Mouse (Mus musculus) ovary, postnatal 10 days (tissue): ENCODE results near the gene Zswim4.

Source experiments
- DNase-seq: peaks from one replicate; pipeline ENCODE4 v3.0.0; 2022; ENCODE audit warnings: low spot score

Zswim4 gene

DNA sequence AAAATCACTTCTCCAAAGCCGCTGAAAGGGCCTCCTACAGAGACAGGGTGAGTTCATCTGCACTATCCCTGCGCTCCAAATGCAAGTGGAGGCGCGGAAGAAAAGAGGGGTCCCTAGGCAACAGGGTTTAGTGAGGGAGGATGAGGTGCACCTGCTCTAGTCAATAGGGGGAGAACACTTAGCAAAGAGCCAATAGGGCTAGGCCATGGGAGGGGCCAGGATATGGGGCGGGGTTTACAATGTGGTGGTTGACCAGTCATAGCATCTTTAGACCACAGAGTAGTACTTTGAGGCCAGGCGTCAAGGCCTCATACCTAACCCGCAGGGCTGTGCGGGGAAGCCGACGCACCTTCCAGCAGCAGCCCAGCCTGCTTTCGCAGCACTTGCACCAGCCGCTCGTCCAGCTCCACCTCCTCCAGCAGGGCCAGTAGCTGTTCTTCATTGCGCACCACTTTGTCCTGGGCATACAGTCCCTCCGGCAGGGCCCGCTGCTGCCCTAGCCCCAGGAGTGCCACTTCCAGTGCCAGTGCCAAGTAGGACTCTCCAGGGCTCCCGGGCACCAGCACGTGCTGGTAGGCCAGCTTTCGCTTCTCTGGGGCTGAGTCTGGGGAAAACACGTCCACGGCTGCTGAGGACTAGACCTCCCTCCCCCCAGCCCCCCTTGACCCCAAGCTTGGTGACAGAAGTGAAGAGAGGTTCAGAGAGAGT is 13.4 kb downstream of the Zswim4 start:
- no peak for DNase-seq

DNA sequence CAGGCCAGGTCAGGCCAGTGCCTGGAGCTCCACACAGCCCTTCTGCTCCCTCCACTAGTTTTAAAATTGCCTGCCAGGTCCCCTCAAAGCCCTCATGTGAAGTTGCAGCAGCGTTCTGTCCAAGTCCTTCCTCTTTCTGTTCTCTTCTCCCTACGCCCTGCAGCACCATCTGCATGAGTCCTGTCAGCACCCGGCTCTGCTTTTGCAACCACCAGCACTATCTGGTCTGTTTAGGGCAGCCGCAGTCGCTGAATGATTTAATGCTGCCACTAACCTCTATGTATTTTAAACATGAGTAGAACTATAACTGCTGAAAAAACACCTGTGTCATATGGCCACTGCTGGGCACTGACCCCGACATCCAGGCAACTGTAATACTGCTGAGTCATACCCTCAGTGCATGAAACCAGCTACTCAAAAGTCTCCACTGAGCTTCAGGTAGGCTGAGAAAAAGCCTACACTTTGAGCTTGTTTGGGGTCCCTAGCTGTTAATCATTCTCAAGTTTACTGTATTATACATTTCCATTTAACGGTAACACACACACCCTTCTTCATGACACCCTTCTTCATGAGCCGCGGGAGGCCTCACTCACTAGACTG is 14.2 kb downstream of the Zswim4 start:
- no peak for DNase-seq

DNA sequence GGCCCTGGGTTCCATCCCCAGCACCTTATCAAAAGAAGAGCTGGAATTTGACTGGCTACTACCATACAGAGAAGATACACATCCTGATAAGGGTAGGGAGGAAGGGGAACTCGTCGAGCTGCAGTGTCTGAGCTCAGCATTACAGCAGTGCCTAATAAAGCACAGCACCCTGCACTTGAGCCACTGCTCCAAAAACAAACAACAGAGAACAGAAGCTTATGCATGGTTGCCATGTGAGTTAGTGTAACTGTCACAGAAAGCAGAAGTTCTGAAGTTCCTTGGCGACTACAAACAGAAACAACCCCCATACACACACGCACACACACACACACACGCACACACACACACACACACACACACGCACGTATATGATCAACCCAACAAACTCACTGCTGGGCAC is 16.8 kb downstream of the Zswim4 start:
- DNase-seq: no peak

DNA sequence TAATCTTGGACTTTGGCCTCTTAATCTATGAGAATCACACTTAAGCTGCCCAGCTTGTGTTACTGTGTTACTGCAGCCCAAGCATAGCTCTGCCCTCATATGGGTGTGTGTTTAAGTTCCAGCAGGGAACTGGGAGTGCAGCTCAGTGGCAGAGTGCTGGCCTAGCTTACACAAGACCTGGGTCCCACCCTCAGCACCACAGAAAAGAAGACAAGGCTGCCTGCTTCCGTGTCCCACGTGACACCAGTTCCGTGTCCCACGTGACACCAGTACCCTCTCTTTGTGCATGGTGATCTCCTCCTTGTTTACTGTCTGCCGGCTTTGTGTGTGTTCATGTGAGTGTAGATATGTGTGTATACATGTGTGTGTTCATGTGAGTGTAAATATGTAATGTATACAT is 18.7 kb downstream of the Zswim4 start:
- no peak for DNase-seq

DNA sequence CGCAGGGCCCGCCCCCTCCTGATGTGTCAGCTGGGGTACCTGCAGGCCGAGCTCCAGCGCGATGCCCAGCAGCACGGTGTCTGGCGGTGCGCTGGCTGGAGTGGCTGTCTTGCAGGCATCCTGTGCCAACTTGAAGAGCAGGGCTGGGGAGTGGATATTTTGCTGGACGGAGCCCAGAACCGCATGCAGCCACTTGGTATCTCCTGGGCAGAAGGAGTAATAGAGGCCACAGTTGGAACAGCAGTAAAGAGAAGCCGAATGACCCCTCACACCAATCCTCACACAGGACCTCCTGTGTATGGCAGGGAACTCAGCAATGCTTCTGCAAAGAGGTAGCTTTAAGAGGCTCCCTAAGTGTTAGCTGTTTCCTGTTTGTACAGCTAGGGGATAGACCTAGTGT is 19.6 kb downstream of the Zswim4 start:
- DNase-seq: no peak

DNA sequence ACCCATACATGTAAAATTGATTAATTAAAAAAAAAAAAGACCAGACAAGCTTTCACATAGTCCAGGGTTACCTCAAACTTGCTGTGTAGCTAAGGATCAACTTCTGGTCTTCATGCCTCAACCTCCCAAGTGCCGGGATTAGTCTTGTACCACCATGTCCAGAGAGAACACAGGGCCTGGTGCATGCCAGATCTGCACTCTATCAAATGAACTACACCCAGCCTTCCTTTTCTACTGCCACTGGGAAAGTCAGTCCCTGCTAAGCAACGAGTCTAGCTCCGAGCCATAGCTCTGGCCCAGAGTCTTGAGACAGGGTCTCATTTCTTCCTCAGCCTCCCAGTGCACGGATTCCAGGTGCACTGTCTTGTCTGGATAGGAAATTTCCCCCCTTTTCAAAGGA is 23.6 kb downstream of the Zswim4 start:
- DNase-seq: no peak

DNA sequence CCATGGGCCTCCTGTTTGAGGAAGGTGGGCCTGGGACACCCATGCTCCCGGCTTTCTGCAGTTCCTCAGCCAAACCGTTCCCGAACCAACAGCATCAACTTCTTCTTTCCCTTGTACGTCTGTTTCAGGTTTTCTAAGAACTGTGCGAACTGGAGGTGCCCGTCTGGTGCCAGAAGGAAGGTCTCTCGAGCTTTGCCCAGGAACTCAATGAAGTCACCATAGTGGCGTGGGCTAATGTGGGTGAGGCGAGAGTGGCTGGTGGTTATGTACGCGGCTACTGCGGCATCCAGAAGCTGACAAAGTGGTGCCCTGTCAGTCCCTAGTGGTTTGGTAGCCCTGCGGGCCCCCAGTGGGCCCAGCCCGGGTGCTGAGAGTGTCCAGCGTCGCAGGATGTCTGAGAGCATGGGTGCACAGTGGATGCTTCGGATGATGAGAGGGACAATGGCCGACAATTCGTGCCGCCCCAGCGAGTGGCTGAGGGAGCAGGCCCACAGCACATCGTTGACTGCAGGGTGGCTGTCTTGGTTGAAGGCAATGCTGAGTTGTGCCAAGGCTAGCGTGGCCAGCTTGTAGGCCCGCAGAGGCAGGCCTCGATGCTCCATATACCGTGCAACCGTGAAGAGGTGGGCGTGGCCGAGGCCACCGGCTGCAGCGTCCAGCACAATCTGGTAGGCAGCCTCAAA is 24.8 kb downstream of the Zswim4 start:
- DNase-seq: no peak

DNA sequence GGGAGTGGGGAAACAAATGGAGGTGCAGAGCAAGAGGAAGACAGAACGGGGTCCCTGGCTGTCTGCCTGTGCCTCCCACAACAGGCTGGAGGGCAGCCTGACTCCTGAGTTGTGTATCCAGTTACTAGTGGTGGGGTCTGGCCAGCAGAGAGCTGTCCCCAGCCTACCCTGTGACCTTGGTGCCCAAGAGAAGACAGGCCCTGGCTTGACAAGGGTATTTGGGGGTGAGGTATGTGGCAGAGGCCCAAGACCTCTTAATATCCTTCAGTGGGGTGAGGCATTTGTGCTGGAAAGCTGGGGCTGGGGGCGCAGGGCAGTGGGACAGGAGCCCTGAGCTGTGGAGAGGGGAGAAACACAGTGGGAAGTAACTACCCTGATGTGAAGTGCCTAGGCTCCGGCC is 25.7 kb downstream of the Zswim4 start:
- no peak for DNase-seq

DNA sequence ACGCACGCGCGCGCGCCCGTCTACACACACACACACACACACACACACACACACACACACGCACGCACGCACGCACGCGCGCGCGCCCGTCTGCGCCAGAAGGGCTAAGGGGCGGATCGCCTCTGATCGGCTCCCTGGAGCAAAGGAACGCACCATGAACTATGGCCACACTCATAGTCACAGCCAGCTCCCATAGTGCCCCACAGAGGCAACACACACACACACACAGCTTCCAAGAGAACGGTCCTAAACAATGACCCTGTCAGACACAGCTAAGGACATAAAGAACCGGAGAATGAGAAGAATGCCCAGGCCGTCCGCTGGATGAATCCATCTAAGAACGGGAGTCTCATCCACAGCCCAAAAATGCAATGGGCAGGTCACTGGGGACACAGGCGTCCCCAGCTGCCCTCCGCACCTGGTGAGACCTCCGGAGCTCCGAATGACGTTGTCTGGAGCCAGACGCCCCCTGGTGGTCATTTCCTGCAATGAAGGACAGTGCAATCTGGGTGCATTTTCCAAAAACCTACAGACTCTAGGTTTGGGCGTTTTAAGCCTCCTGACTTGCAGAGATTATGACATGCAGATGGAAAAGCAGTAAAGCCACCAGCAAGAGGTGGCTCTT is 26.6 kb downstream of the Zswim4 start:
- DNase-seq: peak; percentile 75

DNA sequence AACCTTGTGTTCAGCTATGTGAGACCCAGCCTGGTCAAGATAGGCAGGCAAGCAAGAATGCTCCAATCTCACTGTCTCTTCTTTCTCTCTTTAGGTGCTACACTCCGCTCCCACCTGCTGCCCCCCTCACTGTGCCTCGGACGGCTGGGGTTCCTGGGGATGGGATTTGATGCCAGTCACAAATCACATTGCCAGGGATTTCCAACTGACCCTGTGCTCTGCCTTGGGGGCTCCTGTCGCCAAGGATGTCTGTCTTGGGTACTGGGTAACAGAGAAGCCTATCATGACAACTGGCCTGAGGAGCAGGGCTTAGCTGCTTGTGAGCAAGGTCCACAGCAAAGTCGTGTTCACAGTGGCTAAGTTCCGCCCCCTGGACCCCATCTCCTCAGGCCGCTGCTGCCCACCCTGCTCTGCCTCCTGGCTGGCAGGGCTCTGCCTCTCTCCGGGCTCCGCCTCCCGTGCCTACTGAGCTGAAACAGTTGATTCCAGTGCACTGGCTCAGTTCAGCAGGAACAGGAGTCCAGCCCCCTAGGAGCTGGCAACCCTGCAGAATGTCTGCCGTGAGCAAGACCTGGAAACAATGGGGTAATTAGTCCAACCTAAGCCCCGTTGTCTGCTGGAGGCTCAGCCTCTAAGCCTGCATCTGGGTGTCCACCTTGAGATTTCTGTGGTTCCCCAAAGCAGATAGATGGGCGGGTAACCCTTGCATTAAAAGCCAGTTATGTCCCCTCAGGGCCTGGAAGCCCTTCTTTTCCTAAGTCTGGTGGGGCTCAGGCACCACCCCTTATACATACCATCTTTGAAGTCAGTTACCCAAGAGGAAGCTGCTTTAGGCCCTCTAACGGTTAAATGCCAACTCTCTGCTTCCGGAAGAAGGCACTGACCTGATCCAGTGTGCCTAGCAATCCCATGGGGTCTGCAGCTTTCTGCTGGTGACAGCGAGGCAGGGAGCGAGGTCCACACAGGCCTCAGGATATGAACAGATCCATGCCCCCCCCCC is 28.2 kb downstream of the Zswim4 start:
- DNase-seq: no peak

DNA sequence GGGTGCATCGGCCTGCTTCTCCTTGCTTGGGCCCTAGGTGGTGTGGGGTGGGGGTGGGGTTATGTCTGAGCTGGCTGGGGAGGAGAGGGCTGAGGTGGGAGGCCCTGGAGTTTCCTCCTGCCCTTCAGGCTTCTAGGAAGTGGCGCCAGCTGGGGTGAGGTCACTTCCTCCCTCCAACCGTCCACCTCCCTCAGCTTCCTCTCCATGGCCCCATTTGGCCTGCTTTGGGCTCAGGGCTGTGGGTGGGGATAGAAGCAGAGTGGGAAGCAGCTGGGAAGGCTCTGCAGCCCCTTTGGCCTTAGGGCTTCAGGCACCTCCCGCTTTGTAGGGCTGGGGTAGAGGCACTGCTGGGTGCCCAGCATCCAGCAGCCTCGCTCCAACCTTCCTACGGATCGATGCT is 29.0 kb downstream of the Zswim4 start:
- no peak for DNase-seq

DNA sequence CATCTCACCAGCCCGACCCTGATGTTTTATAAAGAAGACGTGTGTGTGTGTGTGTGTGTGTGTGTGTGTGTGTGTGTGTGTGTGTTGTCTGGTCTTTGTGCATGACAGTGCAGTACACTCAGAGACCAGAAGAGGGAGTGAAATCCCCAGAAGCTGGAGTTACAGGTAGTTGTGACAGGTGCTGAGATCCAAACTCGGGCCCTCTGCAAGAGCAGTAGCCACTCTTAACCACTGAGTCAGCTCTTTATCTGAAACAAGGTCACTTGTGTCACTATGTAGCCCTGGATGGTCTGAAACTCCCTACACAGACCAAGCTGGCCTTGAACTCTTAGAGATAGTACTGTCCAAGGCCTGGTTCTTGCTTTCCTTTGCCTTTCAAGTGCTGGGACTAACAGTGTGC is 30.2 kb downstream of the Zswim4 start:
- no peak for DNase-seq

DNA sequence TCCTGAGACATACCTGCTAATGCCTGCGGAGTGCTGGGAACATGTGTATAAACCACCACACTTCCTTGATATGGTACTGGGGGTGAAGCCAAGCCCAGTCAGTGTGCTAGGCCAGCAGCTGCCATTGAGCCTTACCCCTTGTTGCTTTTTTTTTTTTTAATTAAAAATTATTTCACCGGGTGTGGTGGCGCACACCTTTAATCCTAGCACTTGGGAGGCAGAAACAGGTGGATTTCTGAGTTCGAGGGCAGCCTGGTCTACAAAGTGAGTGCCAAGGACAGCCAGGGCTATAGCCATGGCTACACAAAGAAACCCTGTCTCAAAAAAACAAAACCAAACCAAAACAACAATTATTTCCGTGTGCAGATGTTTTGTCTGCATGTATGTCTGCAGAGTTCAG is 31.8 kb downstream of the Zswim4 start:
- DNase-seq: no peak

DNA sequence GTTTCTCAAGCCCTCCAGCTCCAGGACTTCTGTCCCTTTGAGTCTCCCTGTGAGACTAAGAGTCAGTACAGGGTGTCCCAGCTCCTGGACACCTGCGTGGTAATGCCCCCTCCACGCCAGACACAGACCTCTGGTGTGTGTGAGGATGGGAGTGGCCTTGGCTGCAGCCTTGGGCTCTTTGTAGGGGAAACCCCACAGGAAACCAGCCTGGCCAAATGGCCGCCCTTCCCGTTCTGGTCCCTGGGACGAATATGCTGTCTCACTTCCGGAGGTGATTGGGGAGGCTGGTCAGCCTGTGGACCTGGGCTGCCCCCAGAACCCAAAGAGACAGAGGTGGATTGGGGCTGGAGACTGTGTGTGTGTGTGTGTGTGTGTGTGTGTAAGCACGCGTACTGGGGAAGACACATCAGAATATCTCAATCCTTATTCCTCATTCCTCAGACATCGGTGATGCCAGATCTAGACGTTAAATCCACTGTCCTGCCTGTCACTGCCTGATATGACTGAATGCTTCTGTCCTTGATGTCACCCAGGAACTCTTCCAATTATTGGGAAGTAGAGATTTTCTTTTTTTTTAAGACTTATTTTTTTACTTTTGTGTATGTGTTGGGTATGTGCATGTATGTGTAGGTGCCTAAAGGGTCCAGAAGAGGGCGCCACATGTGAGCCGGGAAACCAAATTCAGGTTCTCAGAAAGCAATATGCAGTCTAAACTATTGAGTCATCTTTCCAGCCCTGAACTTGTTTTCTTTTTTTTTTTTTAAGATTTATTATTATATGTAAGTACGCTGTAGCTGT is 32.7 kb downstream of the Zswim4 start:
- no peak for DNase-seq

DNA sequence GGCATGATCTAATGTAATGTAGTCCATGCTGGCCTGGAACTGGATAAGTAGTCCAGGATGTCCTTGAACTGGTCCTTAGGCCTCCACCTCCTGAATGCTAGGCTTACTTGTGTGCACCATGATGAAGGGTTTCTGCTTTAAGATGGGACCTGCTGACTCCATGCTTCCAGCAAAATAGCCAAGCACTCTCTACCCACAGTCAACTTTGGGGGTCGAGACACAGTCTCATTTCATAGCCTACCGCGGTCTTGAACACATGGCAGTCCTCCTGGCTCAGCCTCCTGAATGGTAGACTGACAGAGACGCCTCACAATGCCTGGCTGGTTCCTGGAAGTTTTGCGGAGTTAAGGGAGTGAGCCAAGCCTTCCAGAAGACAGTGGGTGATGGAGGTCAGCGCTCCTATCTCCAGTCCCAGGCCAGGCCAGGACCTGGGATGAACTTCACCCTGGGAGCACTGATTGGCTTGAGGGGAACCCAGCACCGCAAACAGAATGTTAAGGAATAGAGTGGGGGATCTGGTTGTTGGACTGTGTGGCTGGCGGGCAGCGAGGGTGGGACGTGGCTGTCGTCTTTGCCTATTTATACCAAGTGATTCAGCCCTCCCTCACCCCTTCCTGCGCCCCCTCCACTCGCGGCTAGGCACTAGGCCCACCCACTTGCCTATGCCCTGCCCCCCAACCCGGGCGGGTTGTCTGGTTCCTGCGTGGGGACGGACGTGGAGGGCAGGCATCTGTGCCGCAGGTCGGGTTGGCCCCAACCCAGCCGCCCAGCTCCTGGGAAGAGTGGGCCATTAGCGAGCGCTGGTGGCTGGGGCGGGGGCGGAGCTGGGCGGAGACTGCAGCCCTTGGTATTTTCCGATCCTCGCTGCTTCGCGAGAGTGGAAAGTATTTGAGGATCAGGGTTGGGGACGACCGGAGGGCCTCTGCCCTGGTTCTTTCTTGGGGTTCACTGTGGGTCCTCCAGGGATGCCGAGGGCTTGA is 33.6 kb downstream of the Zswim4 start:
- no peak for DNase-seq

DNA sequence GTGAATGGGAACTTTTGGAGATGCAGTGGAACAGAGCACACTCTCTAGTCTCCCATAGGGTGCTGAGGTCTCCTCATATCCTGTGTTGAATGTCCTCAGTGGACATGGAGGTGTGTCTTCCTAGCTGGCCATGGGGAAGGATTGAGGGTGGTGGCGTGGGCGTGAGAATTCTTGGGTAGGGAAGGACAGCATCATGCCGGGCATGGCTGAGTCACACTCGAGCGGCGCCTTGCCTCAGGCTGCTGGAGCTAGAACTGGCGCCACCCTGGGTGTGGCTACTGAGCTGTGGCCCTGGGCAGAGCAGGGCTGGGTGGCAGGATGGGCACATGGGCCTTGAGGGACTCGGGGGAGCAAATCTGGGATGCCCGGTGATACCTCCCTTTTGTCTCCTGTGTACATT is 34.4 kb downstream of the Zswim4 start:
- DNase-seq: no peak

DNA sequence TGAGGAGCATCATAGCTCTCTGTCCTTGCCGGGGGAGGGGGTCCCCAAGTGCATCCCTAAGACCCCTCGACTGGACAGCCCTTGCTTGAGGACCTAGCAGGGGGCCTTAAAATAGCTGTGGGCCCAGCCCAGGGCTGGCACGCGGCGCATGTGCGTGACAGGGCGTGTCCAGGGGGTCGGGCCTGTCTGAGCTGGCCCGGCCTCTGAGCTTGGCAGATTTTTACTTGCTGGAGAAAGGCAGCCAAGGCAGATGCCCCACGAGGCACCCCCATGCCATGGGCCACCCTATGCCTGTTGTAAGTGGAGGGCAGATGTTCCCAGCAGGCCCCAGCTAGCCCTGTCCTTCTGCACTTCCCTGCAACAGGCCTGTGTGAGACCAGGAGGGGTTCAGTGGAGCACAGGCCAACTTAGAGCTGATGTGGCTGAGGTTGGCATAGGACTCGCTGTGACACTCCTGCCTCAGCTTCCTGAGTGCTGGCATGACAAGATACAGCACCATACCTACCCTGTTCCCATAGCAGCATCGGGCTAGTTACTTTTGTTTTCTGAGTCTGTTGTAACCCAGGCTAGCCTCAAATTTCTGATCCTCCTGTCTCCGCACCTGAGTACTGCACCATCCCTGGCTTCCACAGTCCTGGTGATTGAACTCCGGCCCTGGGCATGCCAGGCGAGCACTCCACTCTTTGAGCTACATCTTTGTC is 35.2 kb downstream of the Zswim4 start:
- DNase-seq: no peak

DNA sequence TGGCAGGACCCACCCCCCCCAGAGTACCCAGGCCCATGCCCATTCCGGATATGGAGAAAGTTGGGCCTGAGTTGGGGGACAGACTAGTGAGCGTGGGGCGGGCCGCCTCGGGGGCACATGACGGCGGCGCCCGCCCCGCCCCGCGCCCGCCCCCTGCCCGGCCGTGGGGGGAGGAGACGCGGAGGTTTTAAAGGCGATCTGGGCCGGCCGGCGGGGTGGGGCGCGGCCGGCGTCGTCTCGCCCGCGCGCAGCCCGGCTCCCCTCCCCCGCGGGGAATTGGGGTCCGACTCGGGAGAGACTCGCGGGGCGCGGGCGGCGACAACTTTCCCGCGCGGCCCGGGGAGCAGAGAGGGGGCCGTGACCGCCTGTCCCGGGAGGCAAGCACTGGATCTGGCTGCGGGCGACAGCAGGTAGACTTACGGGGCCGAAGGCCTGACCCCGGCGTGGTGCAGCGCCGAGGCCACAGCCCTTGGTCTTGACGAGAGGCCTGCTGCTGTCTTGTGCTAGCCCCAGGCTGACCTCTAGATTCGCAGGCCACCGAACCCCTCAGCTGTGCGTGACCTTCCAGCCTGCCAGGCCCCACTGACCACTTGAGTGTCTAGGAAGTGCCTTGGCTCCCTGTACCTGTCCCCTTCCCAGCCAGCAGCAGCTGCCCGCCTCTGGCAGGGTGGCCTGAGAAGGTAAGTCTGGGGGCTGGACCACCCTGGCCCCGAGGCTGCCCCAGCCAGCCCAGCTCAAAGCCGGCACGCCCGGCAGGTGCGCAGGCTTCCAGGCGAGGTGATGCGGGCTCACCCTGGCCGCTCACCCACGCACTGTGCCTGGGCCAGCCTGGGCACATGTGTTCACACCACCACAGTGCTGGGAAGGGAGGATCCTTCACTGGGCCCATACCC is 36.0 kb downstream of the Zswim4 start:
- DNase-seq: peak; percentile 68
